Mouse (Mus musculus): ENCODE results near the gene Depdc1b.

Depdc1b gene

GRCm38 (mm10) chr13:108354804-108355552 is 38.8 kb downstream of the Depdc1b start:
- no peak for DNase-seq

- no peak for DNase-seq
These were observed 41.2 kb downstream of the Depdc1b start for GRCm38 (mm10) chr13:108357362-108357761.

GRCm38 (mm10) chr13:108358228-108358627 is 42.1 kb downstream of the Depdc1b start:
- DNase-seq = no peak

GRCm38 (mm10) chr13:108367496-108367895 is 51.4 kb downstream of the Depdc1b start:
- DNase-seq = no peak

GRCm38 (mm10) chr13:108370241-108370941 is 54.3 kb downstream of the Depdc1b start:
- no peak for DNase-seq

GRCm38 (mm10) chr13:108371352-108371921 is 55.3 kb downstream of the Depdc1b start:
- DNase-seq = no peak

- no peak for DNase-seq
These were observed 57.1 kb downstream of the Depdc1b start for GRCm38 (mm10) chr13:108373231-108373630.

GRCm38 (mm10) chr13:108376637-108377036 is 60.5 kb downstream of the Depdc1b start:
- DNase-seq = no peak

- DNase-seq = no peak
These were observed 65.0 kb downstream of the Depdc1b start for GRCm38 (mm10) chr13:108381161-108381560.

- DNase-seq = no peak
These were observed 66.9 kb downstream of the Depdc1b start for GRCm38 (mm10) chr13:108383051-108383450.

GRCm38 (mm10) chr13:108386058-108386457 is 69.9 kb downstream of the Depdc1b start:
- DNase-seq = no peak

- DNase-seq = no peak
These were observed 74.4 kb downstream of the Depdc1b start for GRCm38 (mm10) chr13:108390565-108390964.

GRCm38 (mm10) chr13:108403197-108403596 is 87.1 kb downstream of the Depdc1b start:
- DNase-seq = no peak

GRCm38 (mm10) chr13:108404372-108404771 is 88.2 kb downstream of the Depdc1b start:
- no peak for DNase-seq

GRCm38 (mm10) chr13:108415464-108415863 is 99.3 kb downstream of the Depdc1b start:
- DNase-seq = no peak

- DNase-seq = no peak
These were observed 102.8 kb downstream of the Depdc1b start for GRCm38 (mm10) chr13:108418741-108419507.

GRCm38 (mm10) chr13:108426322-108426721 is 110.2 kb downstream of the Depdc1b start:
- DNase-seq = no peak

- no peak for DNase-seq
These were observed 112.7 kb downstream of the Depdc1b start for GRCm38 (mm10) chr13:108428809-108429208.

- no peak for DNase-seq
These were observed 113.5 kb downstream of the Depdc1b start for GRCm38 (mm10) chr13:108429623-108430022.

- no peak for DNase-seq
These were observed 115.6 kb downstream of the Depdc1b start for GRCm38 (mm10) chr13:108431776-108432175.

- DNase-seq = no peak
These were observed 119.6 kb downstream of the Depdc1b start for GRCm38 (mm10) chr13:108435687-108436086.

GRCm38 (mm10) chr13:108437424-108437823 is 121.3 kb downstream of the Depdc1b start:
- no peak for DNase-seq

GRCm38 (mm10) chr13:108439012-108439411 is 122.9 kb downstream of the Depdc1b start:
- no peak for DNase-seq

Data from cerebellum, adult 11 months (tissue).